Mouse (Mus musculus) liver, adult 2 months (tissue): ENCODE measurements at regions not wholly inside any gene's neighbourhood (a gene's known extent, or its start where the extent isn't known, plus 50 kb on each side); places are given as distances from the start of the nearest gene placed in this dataset.

Experiments
- CTCF ChIP-seq: fragments of 200-500 bp; IDR thresholded peaks from 2 replicates; pipeline ENCODE4 v1.5.1; 2011; ENCODE audit warnings: low read depth, low read length, control low read depth
- POLR2A ChIP-seq: fragments of 200-500 bp; IDR thresholded peaks from 2 replicates; pipeline ENCODE4 v1.6.1; 2011; ENCODE audit warnings: low read length, control low read depth; ENCODE audit not compliant: insufficient read depth; ENCODE audit errors: extremely low read depth

GRCm38 (mm10) chr4:10770026-10770643 is 104.2 kb upstream of the 2610301B20Rik start:
- no peak for TF ChIP-seq POLR2A
- TF ChIP-seq CTCF, result no peak
